Mouse (Mus musculus) right cerebral cortex, postnatal 36 days (tissue): ENCODE data around the gene Rpia.
"Not testable (repeated sequence)": the region's sequence is repeated elsewhere in the genome, so short reads cannot be mapped to it uniquely, and the experiment has no call there.

Experiments
- DNase-seq, 2 experiments: peaks; one replicate each; pipeline ENCODE4 v3.0.0; 2022; ENCODE audit warnings: low spot score in 2 of 2, mixed read lengths in 1 of 2

Gene Rpia

DNA sequence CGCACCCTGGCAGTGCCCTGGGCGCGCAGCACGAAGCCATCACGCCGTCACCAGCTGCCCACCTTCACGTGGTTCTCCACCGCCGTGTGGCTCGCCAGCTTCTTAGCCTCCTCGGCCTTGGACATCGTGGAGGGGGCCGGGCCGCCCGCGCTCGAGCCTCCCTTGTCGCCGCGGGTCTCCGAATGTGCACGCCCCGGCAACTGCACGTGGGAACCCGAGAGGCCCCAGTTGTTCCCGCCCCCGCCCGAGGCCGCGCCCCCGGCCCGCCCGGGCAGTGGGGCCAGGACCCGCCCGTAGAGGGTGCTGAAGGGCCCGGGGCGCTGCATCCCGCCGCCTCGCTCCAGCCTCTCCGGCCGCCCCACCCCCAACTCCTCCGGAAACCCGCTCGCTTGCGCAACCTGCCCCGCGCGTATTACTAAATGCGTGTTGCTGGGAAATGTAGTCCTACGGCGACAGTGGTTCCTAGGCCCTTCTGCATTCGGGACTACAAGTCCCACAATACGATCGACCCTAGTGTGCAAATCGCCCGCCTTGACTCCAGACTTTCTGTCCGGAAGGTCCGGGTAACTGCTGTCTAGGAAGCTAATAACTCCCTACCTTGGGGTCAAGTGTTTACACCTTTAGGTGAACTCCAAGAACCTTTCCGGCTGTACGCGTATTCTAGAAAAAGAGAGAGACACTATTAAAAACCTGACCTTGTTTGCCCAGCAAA lies at the start of gene Rpia:
Rpia (minus strand) TSS at position 409 of the 712 bp plus-strand sequence.
- DNase-seq: peak; percentile 97 to 98

DNA sequence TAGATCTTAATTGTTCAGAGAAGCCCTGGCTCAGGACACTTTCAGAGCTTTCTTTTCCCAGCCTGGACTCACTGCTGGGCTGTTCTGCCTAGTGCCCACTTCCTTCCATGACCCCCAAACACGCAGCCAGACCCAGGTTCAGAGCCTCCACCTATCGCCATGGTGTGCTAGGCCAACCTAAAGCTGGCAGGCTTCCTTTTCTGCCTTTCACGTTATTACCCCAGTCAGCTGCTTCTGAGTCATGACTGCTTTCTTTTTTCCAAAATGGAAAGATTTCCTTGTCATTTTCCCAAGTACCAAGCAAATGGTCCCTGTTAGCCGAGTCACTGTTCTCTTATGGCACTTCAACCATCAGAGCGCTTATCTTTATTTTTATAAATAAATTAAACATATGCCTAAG lies 48.2 kb upstream of the Rpia start:
- no peak for DNase-seq

DNA sequence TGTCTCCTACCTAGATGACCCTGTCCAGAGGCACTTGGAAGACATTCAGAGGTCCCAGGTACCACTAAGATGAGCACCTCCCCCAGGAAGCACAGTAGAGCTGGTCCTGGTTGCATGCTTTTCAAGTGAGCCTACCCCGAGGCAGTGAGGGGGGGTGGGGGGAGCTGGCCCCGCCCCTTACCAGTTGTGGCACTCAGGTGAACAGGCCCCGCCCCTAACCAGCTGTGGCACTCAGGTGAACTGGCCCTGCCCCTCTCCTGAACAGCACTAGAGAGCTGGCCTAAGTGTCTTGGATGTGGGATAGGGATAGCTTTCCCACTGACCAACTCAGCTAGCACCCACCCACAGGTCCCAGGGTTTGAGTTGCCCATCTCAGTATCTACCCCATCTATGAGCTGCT lies 46.5 kb upstream of the Rpia start:
- no peak for DNase-seq

DNA sequence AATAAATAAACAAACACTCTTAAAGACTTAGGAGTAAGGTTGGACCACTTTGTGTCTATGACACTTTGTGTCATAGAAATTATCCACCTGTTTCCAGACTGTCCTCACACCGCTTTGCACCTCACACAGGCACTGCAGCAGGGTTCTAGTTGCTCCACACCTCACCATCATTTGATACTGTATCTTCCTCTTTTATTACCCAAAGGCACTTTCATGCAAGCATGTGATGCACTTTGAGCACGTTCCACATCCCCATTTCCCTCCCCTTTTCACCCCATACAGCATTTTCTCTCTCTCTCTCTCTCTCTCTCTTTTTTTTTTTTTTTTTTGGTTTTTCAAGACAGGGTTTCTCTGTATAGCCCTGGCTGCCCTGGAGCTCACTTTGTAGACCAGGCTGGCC lies 45.3 kb upstream of the Rpia start:
- DNase-seq: no peak

DNA sequence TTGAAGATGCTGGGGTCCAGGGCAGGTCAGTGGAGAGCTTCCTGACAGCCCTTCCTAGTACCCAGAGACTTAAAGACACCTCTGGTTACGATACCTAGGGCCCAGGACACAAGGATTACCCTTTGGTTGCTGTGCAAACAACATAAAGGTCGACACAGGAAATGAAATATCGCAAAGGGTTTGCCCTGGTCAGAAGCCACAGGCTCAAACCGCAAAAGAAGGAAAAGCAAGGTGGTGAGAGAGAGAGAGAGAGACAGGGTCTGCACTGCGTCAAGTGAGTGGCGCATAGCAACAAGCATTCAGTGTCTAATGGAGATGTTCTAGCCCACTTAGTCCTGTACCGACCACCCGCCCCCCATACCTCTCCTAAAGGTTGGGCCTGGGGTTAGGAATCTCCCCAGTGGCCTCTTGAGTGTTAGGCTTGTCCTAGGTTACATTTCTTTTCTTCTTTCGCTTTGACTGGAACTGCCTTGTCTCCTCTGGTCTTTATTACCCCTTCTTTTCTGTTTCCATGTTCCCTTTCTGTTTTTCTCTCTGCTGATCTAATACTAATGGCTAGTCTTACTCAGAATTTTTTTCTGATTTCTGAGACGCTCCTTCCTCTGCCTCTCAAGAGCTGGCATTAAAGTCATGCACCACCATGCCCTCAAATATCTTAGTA lies 39.3 kb upstream of the Rpia start:
- no peak for DNase-seq

DNA sequence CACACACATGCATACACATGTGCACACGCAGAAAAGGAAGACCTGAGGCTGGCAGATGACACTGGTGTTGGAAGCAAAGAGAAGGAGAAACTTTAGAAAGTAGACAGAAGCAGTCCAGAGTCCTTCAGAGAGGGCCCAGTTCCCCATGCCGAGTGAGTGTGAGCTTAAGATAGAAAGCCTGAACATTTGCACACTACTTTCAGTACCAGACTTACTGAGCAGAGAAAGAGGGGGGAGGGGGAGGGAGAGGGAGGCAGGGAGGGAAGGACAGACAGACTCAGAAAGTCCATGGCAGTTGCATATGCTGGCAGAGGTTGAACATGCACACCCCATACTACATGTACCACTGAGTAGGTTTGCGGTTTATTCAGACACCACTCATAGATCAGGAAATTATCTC lies 38.5 kb upstream of the Rpia start:
- no peak for DNase-seq

DNA sequence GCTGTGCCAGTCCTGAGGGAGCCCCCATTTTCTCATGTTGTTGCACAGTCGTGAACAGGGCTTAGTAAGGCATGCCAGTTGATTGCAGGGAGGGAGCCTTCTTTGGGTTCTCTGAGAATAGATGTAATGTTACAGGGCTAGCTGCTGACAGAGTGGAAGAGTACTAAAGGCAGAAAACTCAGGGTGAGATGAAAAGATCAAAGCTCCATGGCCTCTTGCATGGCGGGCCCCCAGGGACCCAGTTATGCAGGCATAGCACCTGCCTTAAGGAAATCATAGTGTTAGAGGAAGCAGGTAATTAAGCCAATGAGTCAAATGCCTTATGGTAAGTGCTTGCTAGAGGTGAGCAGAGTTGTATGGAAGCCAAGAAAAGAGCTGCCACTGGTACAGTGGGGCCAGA lies 37.4 kb upstream of the Rpia start:
- DNase-seq: no peak

DNA sequence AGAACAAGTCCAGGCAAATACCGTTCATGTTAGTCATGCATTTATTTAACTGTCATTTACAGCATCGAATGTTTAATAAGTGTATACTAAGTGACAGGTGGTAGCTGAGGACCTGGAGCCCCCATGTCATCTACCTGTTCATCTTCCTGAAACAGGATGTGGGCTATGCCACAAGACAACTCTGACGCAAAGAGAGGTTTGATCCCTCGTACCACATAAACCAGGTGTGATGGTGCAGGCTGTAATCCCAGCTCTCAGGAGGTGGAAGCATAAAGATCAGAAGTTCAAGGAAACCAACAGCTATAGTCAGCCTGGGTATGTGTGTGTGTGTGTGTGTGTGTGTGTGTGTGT lies 32.9 kb upstream of the Rpia start:
- DNase-seq: no peak

DNA sequence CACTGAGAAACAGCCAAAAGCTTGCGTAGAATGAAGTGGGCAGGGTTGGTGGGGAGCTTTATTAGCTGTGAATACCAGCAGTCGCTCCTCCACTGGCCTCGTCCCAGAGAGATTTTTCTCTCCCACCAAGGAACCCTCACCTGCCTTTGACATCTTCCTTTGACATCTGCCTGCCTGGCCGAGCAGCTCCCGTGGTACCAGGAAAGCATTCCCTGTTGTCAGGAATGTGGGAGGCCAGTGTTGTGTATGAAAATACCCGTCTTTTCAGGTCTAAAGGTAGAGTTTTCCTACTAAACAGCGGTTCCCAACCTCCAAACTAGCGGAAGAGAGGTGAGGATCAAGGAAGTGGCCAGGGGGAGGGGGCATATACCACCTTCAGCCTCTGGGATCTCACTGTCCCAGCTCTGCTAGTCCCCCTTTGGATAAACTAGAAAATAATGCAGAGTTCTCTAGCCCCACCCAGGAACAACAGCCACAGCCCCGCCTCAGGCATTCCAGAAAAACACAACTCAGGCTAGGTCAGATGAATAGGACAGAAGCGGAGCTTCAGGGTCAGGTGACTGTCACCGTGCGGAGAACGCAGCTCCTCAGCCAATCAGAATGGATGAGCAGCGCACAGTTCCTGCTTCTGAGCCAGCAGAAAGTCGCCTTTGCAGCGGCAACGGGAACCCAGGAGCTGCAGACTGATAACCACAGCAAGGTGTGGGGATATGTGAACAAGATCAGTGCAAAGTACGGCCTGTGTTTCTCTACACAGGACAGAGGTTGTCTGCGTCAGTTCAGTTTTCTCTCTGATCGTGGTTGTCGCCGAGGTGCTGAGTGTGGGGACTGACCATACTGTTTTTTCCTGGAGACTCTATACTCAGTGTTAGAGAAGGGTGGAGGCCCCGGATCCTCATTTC lies 32.3 kb upstream of the Rpia start:
- peak; percentile 69 to 74 for DNase-seq

DNA sequence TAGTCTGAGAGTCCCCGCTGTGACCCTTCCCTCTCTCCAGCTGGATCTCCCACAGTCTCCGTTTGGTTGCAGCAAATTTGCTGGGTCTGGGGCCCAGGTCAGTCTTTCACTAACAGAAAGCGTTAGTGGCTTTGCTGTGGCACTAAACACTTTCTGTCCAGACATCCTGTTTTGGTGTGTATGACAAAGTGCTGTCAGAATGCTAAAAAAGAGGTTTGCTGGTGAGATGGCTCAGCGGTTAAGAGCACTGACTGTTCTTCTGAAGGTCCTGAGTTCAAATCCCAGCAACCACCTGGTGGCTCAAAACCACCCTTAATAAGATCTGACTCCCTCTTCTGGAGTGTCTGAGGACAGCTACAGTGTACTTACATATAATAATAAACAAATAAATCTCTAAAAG lies 31.2 kb upstream of the Rpia start:
- not testable (repeated sequence) for DNase-seq

DNA sequence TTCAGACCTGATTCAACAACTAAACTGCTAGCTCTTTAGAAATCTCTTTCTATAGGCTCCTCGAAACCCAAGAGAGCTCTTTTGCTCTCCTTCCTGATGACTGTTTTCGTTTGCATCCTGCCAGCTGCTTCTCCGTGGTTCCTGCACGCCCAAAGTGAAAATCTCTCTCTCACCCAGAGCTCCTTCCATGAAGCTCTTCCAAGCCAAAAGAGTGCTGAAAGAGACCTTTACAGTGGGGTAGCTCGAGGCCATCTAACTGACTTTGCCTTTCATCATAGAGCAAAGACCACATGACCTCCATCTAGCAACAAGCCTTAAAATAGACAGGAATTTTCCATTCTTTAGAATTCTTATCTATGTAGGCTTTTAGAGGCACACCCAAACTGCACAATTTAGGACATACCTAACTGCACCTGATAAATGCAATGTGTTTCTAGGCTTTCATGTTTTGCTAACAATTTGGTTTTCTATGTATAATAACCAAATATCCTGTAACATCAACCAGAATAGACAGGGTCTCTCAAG lies 30.4 kb upstream of the Rpia start:
- no peak for DNase-seq

DNA sequence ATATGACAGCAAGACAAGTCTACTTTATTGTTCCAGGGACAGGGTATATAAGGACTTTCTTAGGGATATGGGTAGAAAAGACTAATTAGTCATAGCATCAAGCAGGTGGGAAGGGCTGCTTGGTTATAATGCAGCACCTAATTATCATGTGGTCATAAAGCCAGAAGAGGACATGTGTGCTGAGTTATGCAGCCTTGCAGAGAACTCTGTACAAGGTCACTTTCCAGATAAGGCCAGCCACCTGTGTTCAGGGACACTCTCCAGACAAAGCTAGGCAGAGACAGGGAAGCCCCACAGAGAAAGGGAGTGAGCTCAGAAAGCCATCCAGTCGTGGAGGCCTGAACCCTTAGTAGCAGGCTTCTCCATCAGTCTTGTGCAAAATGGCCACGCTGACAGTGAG lies 29.5 kb upstream of the Rpia start:
- DNase-seq: no peak

DNA sequence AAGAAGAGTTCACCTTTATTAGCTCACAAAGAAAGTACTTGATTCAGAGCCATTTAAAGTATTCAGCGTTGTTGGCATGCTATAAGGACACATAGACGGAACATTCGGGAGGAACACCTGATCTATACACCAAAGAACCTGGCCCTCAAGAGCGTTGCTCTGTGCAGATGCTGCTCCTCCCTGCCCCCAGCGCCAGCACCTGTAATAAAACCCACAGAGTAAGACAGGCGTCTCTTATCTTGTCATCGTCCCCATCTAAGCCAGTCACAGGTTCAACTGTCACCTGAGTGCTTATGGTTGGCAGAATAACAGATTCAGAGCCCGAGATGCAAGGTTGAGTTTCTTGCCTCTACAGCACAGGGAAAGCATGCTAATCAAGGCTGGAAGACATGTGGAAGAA lies 23.4 kb upstream of the Rpia start:
- no peak for DNase-seq

DNA sequence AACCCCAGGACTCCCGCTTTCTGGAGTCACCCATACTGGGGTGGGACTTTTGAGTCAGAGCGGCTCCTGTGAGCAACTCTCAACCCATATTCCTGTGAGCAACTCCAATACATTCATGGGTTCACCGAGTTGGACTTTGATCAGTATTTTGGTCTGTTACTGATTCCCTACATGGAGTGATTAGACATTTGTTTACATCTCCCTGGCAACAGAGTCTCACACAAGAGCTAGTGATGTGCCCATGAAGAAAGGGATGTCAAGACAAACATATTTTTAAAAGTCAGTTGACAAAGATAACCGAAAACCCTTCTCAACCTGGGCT lies 22.6 kb upstream of the Rpia start:
- DNase-seq: no peak

DNA sequence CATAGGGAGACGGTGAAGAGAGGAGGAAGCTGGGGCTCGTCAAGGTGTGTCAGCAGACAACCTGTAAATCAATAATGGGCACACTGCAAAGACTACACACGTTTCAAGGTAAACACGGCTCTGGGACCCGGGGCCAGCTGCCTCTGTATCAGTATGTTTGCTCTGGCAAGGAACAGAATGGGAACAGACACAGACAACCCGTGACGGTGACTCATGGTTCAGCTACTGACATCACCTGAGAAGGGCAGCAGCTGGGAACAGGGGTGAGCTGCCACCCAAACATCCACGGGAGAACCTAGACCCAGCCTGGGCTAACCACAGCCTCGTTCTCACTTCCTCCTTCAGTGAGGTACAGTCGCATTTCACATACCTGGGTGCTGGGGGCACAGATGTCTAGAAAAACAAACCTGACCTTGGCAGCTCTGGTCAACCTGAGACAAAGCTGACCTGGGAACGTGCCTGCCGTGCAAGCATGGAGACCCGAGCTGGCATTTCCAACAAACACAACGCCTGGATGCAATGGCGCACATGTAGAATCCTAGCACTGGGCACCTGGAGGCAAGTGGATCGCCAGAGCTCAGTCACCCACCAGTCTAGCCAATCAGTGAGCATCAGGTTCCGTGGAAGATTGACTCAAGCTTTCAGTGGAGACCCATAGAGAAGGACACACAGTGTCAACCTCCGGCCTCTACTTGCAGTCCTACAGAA lies 22.0 kb upstream of the Rpia start:
- no peak for DNase-seq

DNA sequence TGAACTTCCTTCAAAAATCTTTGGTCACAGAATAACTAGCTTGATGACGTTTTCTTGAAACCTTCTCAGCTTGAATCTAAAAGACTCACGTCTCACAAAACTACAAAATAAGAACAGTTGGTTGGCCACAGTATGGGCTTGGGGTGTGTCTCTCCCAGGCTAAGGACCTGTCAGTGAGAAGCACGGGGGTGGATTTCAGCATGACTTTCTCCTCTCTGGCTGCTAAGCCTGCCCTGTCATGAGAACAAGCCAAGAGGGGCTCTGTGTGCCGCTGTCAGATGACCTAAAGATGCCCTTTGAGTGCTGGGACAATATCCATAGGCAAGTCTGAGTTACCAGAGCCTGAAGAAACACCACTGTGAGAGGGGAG lies 20.5 kb upstream of the Rpia start:
- no peak for DNase-seq

DNA sequence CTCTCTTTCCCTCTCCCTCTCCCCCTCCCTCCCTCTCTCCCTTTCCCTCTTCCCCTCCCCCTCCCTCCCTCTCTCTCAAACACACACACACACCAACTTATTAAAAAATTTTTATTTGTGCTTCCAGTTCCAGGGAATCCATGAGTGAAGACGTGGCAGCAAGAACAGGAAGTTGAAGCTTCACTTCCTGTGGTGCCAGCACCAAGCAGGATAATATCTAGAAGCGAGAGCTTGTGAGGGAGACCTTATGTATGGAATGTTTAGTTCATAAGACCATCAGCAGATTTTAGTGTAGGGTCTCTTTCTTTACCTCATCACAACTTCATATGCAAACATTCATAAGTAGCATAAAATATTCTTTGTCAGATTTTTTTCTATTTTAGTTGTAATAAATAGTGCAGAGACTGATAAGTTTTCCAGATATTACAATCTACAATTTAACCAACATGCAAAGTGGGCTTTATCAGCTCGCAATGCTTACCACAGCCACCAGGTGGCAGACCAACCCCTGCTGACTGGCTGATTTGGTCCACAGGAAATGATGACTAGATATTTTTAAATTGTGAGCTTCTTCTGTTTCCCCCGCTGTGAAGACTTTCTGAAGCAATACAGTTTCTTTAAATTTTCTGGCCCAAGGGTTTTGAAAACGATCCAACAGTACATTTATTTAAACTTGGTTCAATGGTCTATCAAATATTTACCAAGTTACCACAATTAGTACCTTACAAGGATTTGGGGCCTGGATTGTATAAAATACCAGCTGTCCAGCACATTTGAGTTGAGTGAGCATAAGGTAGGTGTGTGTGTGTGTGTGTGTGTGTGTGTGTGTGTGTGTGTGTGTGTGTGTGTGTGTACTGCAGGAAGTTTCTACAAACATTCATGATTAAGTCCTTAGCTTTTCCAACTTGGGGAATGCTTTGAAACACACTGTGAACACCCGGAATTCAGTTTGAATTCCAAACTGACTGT lies 19.8 kb upstream of the Rpia start:
- peak; percentile 57 to 75 for DNase-seq

DNA sequence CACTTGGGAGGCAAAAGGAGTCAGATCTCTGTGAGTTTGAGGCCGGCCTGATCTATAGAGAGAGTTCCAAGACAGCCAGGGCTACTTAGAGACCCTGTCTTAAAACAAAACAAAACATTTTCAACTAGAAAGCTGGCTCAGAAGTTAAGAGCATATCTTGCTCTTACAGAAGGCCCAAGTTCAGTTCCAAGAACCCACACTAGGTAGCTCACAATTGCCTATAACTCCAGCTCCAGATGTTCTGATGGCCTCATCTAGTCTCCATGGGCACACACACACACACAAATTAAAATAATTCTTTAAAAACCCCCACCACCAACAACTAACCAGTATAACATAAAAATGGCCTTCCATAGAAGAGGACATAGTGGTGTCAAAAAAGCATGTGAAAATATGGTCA lies 18.5 kb upstream of the Rpia start:
- DNase-seq: no peak

DNA sequence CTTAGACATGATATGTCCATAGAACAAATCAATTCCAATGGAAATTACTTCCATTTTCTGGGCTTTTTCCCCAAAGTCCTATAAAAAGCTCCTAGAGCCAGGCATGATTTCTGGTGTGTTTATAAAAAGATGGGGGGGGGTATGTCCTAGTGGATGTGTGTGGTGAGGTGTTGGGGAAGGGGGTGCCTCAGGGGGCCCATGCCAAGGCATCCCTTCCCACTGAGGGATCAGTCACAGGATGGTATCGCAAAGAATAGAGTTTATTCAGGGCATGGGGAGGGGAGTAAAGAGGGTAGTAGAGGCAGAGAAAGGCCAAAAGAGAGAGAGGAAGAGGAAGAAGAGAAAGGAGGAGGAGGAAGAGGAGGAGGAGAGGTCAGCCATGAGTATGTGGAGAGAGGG lies 14.5 kb upstream of the Rpia start:
- DNase-seq: no peak

DNA sequence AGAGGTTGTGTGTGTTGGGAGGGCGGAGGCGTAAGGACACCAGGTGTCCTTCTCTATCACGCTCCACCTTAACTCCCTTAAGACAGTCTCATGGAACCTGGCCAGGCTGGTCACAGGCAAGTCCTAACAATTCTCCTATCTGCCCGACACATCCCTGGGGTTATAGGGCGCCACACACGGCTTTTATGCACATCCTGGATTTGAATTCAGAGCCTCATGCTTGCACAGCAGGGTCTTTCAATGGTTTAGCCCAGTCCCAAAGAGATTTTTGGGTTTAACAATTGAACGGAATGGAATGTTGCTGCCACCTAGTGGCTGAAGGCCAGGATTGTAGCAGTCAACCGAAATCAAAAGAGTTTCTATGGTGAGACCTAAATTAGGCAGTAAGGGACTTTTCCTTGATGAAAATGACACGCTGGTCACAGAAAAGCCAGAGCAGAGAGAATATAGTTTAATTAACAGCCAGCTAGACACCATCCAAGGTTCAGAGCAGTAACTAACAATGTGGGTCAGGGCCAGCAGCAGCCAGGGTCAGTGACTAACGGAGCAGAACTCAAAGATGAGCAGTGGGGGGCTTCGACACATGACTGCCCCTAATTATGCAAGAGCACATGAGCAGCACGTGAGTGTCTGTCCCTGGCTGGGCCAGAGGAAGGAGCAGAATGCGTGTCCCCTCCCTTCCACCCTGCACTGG lies 13.9 kb upstream of the Rpia start:
- no peak for DNase-seq
